Mouse (Mus musculus) right cerebral cortex, postnatal 25 days (tissue): ENCODE results near the gene Neurod6.
"Not testable (repeated sequence)": the region's sequence is repeated elsewhere in the genome, so short reads cannot be mapped to it uniquely, and the experiment has no call there.

Experiments
- DNase-seq: peaks from one replicate; pipeline ENCODE4 v3.0.0; 2022

Gene Neurod6

DNA sequence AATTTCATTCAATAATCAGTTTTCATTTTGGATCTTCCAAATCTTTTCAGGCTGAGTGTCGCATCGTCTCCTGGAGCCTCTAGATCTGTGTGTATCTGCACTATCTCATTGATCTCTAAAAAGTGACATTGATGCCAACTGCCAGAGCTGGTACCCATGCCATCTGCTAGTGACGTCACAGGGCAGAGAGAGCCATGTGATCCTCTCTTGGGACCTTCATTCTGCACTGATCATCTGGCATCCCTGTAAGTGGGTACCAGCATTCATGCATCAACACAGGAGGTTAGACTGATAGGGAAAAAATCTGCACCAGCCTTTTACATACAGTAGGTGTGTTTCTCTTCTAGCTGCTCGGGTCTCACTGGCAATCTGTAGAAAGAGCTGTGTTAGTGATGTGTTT, at the start of gene Neurod6:
TSS of gene Neurod6 (minus strand) at position 290 of the 400 bp plus-strand sequence.
- DNase-seq, result peak; percentile 75

DNA sequence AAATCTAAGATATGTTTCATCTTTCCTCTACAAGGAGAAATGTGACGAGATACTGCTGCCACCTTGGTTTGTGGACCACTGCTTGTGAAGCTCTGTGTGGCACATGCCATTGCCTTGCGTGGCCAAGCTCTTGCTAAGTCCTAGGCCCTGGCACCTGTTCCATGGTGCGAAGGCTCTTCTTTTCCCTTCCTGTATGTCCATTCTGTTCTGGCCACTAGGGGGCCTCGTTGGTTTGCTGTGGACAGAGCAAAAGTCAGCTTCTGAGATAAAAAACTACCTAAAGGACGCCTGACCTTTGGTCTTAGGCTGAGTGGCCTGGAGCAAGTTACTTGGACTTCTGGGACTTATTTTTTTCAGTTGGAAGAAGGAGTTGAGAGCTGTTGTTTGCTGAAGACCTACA, 36.1 kb upstream of the Neurod6 start:
- peak; percentile 57 for DNase-seq

DNA sequence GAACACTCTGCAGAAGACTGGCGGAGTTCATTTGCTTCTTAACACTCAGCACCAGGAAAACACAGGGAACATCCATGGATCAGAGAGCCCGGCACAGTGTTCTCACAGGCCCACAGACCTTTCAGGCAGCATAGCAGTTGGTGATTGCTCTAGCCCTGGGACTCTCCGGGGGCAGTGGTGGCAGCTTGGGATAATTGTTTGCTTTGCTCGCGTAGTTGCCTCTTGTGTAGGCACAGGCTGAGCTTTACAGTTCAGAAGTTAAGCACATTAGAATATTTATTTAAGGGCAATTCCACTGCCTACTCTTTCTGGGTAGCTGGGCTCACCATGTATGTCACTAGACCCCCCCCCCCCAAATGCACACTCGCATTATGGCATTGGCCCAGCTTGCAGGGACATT, 34.4 kb upstream of the Neurod6 start:
- no peak for DNase-seq

DNA sequence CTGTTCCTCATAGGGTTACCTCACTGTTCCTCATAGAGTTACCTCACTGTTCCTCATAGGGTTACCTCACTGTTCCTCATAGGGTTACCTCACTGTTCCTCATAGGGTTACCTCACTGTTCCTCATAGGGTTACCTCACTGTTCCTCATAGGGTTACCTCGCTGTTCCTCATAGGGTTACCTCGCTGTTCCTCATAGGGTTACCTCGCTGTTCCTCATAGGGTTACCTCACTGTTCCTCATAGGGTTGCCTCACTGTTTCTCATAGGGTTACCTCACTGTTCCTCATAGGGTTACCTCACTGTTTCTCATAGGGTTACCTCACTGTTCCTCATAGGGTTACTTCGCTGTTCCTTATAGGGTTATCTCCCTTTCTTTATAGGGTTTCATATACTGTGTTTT, 29.9 kb upstream of the Neurod6 start:
- DNase-seq, result not testable (repeated sequence)

DNA sequence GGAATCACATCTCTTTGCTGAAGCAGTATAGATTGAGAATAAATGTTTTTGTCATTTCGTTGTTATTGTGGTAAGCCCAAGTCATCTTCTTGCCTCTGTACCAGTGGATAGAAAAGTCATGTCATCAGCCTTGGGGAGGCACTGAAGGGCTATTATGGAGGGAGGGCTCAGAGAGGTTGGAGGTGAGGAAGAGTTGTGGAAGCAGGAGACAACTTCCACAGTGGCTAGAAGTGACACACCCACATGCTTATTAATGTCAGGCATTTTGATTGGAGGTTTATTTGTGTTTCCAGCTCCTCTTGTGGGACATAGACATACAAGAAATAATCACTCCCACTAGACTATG, 23.7 kb upstream of the Neurod6 start:
- DNase-seq, result no peak

DNA sequence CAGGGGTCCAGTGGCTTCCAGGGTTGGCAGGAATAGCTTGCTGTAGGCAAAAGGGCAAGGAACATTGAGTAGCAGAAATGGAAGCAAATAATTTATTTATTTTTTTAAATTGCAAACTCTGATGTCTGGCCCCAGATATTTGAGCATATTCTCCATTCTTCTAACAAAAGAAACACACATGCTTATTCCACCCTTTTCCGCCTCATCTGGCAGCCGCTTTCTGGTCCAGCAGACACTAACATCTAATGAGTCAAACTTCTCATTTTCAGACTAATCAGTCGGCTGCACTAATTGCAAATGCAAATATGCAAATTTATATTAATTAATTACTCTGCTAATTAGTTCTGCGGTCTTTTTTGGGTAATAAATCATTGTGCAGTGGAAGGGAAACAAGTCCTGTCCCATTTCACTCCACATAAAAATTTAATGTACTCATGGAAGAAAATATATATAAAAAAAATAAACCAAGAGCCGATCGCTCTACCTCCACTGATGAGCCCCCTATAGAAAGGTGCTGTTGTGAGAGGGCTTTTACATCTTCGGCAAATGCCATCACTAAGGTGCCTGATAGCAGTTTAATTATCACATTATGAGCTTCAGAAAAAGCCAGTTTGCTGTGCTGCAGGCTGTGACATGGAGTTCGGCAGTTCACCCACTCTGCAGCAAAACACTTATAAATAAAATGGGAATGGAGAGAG, 23.1 kb upstream of the Neurod6 start:
- DNase-seq, result no peak

DNA sequence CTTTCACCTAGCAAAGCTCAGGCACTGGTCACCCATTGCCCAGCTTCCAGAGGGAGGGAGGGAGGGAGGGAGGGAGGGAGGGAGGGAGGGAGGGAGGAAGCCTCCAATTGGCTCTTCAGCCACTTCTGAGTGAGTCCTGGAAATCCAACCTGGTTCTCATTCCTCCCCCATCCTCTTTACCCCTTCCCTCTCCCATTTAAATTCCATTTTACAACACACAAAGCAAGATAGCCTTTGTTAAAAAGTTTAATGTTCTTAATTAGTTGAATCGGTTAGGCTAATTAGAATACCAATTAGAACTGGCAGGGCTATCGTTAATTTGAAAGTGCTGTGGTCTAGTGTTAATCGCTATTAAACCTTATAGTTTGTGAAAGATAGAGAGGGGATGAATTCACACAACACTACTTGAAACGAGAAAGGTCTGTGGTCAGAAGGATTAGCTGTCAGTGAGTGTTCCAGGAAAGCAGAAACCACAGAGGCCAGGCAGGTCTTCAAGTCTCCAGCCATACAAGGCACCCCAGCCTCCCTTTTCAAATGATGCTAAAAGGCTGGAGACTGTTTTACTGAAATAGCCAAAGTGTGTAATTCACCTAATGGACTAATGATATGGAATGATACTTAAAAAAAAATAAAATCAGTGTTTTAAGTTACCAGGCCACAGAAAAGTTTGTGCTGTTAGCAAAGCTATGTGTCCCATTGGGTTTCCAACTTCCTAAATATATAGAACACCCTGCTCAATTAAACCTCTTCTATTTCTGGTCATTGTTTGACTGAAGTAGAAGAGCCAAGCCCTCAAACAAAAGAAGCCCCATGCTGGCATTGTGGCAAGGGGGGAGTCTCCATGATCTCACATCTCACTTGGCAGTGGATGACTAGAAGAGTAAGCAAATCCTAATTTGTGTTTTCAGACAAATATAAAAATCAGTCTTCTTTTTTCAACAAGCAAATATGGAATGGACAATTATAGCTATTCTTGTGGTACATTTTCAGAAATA, 19.6 kb upstream of the Neurod6 start:
- no peak for DNase-seq

DNA sequence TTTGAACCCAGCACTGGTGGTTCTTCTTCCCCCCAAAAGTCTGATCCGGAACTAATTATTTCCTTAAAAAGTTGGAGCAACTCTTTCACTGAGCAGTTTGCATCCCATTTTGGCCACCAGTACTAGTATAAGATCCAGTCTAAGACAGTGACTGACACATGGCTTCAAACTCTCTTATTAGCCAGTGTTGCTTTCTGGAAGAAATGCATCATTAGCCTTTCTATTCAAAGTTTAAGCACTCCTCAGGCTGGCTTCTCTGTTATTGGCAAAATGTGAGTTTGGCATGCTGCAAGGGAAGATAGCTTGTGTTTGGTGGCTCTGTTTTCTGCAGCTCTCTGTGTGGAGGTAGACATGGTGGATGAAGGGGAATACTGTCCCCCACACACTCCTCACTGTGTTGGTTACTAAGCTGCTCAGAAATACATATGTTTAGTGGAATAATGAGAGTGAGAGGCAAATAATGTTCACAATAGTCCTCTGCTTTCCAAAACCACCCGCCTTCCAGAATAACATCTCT, 9.0 kb upstream of the Neurod6 start:
- no peak for DNase-seq

DNA sequence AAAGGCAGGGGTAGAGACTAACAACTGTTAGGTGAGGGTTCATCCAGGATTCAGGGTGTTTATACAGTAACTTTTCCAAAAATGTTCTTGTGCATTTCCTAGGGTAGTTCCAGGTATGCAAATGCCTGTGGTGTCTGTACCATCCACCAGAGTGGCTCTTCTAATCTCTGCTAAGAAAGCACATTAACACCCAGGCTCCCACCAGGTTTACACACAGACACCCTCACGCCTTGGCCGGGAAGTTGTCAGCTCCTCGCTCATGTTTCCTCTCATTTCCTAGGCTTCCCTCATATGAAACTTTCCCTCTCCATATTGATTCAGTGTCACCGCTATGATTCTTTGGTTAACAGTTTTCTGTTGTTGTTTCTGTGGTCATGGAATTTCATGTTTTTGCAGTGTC, 2.4 kb upstream of the Neurod6 start:
- DNase-seq, result peak; percentile 22

DNA sequence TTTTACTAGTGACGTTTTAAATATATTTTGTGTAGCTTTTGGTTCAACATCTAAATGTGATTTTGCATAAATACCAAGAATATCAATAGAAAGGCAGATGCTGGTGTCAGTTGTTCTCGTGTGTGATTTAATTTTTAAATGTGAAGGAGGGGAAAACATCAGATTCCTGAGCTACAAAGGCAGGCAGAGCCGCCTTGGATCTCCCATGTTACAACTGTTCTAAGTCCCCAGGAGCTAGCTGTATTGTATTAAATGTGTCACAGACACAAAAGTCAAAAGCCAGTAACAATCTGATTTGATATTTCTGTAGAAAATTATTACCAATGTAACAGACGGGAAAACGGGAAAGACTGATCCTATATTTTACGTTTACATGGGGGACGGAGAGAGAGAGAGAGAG, 1.8 kb upstream of the Neurod6 start:
- no peak for DNase-seq

DNA sequence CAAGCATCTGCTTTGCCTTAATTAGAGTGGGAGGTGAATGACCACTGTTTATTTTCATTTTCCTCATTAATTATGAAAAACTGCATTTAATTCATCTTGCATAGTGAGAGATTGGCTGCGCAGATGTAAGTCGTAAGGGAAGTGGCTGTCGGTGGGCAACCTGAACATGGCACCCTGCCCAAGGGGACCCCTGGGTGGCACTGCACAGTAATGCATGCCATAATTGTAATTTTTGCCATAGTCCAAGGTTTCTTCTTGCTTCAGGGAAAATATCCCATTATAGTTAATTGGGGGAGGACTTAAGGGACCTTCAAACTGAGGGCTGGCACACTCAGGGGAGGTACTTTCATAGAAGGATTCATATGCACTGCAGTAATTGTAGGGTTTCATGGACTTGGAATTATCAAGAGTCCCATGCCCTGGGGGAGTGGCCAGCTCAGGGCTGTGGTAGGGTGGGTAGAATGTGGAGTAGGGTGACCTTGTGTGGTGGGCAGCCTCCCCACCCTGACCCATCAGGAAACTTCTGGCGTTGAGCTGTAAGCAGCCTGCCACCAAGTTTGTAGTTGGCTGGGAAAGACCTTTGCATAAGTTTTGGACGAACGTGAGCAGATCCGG, 2.4 kb downstream of the Neurod6 start:
- DNase-seq, result peak; percentile 16

DNA sequence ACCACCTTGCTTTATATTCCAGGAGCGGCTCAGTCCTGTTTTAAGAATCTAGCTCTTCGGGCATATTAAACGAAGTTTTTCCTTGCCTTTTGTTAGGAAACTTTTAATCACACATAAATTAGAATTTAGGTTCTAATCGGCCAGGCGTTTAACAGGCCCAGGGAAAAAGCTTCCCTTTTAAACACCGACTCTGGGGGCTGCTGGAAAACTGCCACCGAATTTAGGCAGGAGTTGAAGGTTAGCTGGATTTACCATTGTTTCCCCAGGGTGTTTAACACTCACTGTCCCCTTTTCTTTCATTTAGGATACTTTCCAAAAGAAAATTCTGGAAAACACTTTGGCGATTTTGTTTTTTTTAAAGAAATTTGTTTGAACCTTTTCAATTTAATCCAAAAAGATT, 3.7 kb downstream of the Neurod6 start:
- DNase-seq, result no peak

DNA sequence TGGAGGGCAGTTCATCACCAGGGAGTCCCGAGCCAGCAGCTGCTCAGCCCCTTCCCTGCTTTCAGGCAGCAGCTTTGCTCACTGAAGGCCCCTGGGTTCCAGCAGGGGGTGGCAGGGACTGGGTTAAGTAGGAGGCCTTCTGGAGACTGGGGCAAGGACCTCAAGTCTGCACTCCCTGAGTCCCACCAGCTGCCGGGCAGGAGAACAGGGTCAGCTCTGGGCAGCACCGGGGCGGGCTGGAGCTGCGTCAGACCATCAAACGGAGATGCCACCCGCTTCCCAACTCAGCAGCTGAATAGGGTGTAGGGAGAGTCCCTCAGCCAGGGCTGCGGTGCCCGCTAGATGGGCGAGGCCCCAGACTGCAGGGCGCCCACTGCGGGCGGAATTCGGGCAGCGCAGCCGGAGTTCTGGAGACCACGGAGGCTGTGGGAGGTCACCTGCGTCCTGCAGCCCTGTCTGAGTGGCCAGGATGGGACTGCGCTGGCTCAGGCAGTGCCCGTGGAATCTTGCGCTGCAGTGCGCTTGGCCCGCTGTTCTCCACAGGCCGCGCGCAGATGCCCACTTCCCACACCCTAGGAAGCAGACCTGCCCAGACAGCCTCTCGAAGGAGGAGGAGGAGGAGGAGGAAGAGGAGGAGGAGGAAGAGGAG, 4.3 kb downstream of the Neurod6 start:
- DNase-seq, result peak; percentile 65

DNA sequence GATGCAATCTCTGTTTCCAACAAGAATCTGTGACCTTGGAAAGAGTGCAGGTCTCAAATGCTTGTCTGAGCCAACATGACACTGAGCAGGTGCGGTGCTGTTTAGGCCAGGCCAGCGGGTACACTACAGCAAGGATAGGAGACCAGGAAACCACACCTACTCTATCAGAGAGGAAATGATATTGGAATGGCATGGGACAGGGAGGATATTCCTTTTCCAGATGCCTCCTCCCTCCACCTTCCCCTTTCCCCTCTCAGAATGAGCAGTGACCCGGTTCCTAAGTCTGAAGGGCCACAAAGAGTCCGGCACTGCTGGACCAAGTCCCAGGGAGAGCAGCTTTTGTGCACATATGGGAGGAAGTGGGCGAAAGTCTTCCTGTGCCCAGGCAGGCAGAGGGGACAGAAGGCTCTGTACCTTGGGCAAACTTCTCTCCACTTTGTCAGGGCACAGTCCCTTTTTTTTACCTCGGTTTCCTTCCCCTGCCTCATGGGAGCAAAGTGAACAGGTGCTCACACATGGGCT, 4.9 kb downstream of the Neurod6 start:
- DNase-seq, result peak; percentile 14

DNA sequence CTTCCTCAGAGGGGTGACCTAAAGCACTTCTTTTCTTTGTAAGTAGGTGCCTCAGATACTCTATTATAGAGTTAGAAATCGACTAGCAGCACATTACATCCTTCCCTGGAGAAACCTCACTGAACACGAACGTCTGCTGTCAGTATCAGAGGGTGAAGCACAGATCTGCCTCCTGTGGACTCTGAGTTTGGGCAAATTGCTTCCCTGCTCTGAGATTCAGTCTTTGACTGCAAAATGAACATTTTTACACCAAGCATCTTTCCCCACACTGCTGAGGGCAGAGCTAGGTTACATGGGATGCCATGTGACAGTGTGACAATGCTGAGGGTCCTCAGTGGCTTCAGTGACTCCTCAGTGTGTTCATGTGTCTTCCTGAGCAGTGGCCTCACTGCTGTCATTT, 13.3 kb downstream of the Neurod6 start:
- no peak for DNase-seq

DNA sequence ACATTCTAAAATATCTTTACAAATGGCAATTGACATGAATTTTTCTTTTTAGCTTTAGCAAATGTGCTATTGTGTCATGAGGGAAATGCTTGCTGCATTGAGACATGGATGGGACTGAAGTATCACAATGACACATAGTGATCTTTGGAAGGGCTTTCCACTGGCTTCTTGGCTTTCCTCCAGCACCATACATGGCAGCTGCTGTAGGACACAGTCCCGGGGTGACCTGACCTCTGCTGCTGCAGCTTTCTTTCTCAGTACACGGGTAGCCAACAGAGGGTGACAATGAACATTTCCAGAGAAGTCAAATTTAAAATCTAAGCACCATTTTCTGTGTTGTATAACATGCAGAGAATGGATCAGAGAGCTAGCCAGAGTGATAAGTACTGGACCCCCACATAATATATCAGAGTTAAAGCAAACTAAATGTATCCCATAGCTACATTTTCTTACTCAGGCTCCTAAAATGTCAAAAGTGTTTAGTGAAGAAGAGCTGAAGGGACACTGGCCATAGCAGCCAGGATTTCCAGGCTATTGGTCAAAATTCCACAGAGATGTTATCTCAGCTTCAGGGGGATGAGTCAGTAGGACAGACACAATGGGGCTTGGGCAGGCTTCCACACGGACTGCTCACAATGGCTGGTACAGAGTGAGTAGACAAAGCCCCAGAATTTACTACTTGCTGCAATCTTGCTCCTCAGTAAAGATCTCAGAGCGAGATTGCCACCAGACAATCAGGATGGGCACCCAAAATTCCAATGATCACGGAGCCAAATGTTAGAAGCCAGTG, 19.7 kb downstream of the Neurod6 start:
- no peak for DNase-seq

DNA sequence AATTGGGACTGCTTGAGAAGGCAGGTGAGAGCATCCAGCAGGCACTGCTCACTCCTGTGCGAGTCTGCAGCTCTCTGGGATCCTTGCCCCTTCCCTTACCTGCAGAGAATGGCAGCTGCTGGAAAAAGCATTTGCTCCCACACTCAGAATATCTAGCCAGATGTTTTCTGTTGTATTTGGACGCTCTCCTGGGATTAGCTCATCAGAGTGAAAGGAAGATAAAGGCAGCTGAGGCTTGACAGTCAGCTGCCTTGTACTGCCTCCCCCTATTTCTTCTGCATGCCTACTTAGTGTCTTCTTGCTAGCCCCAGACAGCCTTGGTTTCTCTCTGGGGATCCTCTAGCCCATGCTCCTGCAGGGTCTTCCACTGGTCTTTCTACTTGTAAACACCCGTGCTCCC, 31.1 kb downstream of the Neurod6 start:
- DNase-seq, result no peak

DNA sequence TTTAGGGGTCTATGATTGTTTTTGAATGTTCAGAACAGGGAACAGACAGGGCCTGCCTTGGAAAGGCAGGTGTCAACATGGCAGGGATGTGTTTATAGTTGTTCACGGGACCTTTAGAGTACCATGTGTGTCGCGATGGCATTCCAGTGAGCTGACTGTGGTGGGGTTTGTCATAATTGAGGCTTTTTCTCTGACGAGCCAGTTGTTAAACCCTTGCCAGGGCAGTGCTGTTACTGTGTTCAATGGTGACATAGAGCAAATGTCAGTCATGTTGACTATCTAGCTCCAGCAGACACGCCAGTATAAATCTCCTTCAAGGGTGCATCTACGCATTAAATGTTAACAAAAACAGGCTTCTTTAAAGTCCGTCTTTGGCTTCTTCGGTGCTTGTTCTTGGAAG, 31.5 kb downstream of the Neurod6 start:
- no peak for DNase-seq

DNA sequence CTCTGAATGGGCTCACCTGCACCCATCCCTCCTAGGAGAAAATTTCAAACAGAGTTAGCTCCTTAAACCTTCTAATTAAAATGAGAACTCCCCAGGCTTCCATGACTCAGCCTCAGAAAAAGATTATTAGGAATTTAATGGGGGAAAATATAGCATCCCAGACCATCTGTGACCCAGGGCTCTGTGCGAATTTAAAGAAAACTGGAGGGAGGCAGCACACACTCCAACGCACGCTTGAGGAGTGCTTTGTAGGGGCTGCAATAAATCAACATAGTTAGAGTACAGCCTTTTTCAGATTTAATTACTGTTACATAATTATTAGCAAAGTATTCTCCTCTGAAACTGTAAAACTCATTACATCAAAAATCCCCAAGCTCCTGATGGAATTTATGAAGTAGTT, 32.2 kb downstream of the Neurod6 start:
- DNase-seq, result no peak

DNA sequence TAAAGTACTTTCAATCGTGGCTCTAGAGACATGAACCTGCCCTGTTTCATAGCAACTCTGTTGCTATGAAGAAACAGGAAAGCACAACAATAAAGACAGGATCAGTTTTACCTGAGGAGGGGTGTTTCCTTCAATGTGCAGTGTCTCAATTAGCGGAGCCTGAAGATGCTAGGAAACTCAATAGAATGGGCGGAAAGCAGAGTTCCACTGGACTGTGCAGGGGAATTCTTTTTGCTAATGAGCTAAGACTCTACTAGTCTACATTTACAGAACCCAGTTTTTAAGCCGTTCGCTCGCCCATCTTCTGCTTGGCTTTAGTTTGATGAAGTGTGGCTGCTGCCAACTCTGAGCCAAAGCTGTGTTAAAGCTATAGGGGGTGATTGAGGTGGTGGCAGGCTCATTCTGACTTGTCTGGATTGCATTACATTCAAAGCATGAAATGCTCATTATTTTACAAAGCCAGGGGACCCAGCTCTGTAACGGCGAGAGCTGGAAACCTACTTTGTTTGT, 33.2 kb downstream of the Neurod6 start:
- no peak for DNase-seq

DNA sequence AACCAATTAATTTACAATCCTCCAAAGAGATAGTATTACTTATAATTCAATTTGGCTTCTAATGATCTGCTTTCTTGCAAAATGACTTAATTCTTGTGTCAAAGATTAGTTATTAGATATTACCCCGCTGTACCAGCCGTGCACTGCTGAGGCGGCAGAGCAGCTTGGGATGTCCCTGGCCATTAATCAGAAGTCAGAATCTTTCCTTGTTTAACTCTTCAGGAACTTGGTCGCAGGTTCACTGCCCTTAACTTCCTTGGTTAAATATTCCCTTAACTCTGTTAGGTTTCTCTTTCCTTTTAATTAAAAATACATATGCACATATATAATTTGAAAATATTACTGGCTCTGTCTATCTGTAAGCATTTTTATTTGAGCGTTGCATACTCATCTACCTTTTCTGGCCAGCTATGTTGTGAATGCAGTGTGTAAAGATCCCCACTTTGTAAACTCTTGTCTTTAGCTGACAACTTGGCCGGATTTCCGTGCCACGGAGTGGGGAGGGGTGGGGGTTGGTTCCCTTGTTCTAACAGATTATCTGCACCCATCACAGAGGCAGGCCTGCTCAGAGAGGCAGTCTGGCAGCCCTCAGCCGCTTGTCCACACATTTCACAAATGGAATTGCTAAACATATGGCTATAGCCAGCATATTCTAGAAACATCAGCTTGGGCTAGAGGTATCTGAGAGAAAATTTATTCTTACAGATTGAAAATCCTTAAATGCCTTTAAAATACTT, 34.1 kb downstream of the Neurod6 start:
- DNase-seq, result peak; percentile 18
